Mouse (Mus musculus) heart, adult 2 months (tissue): ENCODE results near the gene Slc25a25. TPM values are rescaled to one million over a fixed set of nuclear protein-coding genes. Genes with fewer than 3 reads are reported as not detected.

Experiments
- DNase-seq, 2 experiments: peaks; one replicate each; pipeline ENCODE4 v3.0.0; 2021
- H3K27ac ChIP-seq: fragments of 200-600 bp; 2 replicates; pipeline ENCODE4 v1.8.1; 2022
- H3K27me3 ChIP-seq: fragments of 200-500 bp; 2 replicates; pipeline ENCODE4 v1.6.1; 2012; ENCODE audit warnings: mild to moderate bottlenecking, low read length, inconsistent platforms, mixed read lengths; ENCODE audit not compliant: control insufficient read depth, insufficient read depth
- H3K36me3 ChIP-seq: fragments of 200-500 bp; 2 replicates; pipeline ENCODE4 v1.6.1; 2012; ENCODE audit warnings: low read length, inconsistent platforms; ENCODE audit not compliant: control insufficient read depth, insufficient read depth
- H3K4me1 ChIP-seq: fragments of 200-500 bp; 2 replicates; pipeline ENCODE4 v1.6.1; 2011; ENCODE audit warnings: low read length; ENCODE audit not compliant: control insufficient read depth, insufficient read depth
- H3K4me3 ChIP-seq: fragments of 200-600 bp; 2 replicates; pipeline ENCODE4 v1.8.1; 2022
- H3K79me2 ChIP-seq: fragments of 200-500 bp; replicated peaks from 2 replicates; pipeline ENCODE4 v1.6.1; 2012; ENCODE audit warnings: mild to moderate bottlenecking, inconsistent platforms, low read length, moderate library complexity, mixed read lengths; ENCODE audit not compliant: control insufficient read depth, insufficient read depth
- H3K9ac ChIP-seq: fragments of 200-500 bp; 2 replicates; pipeline ENCODE4 v1.6.1; 2012; ENCODE audit warnings: low read depth, mild to moderate bottlenecking, control low read depth, inconsistent platforms, low read length, mixed read lengths
- CTCF ChIP-seq: fragments of 200-600 bp; IDR thresholded peaks from 2 replicates; pipeline ENCODE4 v1.8.1; 2022; ENCODE audit warnings: antibody characterized with exemption, mild to moderate bottlenecking, moderate library complexity
- EP300 ChIP-seq: fragments of 200-500 bp; IDR thresholded peaks from 2 replicates; pipeline ENCODE4 v1.6.1; 2011; ENCODE audit warnings: low read depth, low read length, control low read depth; ENCODE audit not compliant: insufficient read depth
- POLR2A ChIP-seq: fragments of 200-500 bp; IDR thresholded peaks from 2 replicates; pipeline ENCODE4 v1.6.1; 2011; ENCODE audit warnings: mild to moderate bottlenecking, low read depth, low read length, control low read depth; ENCODE audit not compliant: insufficient read depth
- WGBS: fragments of 180-500 bp; shearing (Covaris S2); methylation state at CpG from one replicate; pipeline ENCODE4 v1.1.7; 2018; 5-methylcytosine and 5-hydroxymethylcytosine counted together
- intact Hi-C: fragments of 180-260 bp; cut with DNase I; formaldehyde crosslinking; loops from one replicate; pipeline ENCODE4 v1.15.1; 2025
- polyA plus RNA-seq: library from polyadenylated mRNA; depleted of rRNA; stranded (reverse); fragments of >200 nt; gene quantifications from 2 replicates; pipeline ENCODE4 v1.2.3, GENCODE M21; 2012
- total RNA-seq, 2 experiments: library from RNA; stranded (reverse); gene quantifications; 2 replicates each; pipeline ENCODE4 v1.2.3; 2021

Slc25a25 gene
- total and polyA plus RNA-seq, 3 experiments: 5.7 to 10.1 (median 8.5) TPM

DNA sequence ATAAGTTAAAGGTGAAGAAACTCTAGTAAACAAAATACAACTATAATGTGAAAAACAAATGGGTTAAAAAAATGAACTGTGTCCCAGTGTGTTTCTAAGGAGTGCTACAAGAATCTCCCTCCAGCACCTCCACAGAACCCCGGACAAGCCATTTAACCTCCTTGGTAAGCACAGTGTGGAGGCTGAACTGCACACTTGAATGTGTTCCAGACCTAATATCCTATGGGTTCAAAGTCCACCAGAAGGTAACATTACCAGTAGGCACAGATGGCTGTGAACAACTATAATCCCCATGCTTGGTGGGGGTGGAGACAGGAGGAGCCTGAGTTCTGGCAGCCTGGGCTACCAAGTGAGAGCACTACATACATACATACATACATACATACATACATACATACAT lies 10.6 kb downstream of the Slc25a25 start:
- intact Hi-C loops: no loop called here
- H3K4me1 ChIP-seq: peaks cover 12% of the 10 kb centered on the region
- no peak overlapping the region for H3K9ac ChIP-seq
- WGBS: 69% methylated on average over 1 of the region's 1 CpGs
- no peak overlapping the region for H3K4me3 ChIP-seq
- no peaks in the 10 kb centered on the region; the same call in 1 of the 2 replicates for H3K79me2 ChIP-seq
- no peak for TF ChIP-seq POLR2A
- no peak for TF ChIP-seq CTCF
- TF ChIP-seq EP300: no peak
- peaks cover 6% of the 10 kb centered on the region for H3K36me3 ChIP-seq
- no peaks in the 10 kb centered on the region for H3K27me3 ChIP-seq
- DNase-seq: no peak
- H3K27ac ChIP-seq: peak overlapping the region; percentile 37; the same call in 1 of the 2 replicates

DNA sequence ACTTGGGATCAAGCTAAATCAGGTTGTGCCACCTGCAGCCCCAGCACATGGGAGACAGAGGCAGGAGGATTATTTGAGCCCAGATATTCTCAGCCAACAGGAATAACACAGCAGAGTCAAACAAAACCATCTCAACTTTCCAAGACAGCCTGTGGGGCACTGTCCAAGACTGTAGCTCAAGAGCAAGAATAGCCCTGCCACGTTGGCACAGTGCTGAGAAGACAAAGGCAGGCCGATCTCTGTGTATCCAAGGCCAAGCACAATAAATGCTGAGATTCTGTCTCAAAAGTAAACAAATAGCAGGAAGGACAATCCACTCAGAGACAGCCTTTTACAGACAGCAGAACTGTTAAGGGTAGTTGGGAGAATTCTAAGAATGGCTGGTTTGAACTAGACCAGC lies 11.1 kb downstream of the Slc25a25 start:
- no peaks in the 10 kb centered on the region for H3K27me3 ChIP-seq
- H3K27ac ChIP-seq: peak overlapping the region; percentile 37
- H3K9ac ChIP-seq: no peak overlapping the region
- no peak for DNase-seq
- intact Hi-C loops: no loop called here
- no peak overlapping the region for H3K4me3 ChIP-seq
- no peak for TF ChIP-seq POLR2A
- TF ChIP-seq EP300: no peak
- no peak for TF ChIP-seq CTCF
- no peaks in the 10 kb centered on the region; the same call in 1 of the 2 replicates for H3K79me2 ChIP-seq
- peaks cover 6% of the 10 kb centered on the region for H3K36me3 ChIP-seq
- 13% methylated on average over 2 of the region's 2 CpGs for WGBS
- peaks cover 12% of the 10 kb centered on the region for H3K4me1 ChIP-seq

DNA sequence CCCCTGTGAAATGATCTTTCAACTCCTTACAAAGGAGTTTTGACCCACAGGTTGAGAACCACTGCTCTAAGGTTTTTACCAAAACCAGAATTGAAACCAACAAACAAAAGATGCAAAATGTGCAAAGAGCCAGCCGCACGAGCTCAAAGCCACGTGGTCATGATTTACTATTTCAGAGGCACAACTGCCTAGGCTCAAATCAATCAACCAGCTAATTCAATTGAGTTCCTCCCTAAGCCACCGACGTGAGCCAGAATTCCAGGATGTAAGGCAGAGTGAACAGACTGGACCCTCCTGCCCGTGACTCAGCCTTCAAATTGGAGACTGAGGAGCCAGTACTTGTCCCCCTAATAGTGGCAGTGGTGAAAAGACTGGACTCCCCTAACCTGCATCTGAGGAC lies 12.1 kb downstream of the Slc25a25 start:
- Histone ChIP-seq H3K4me3 (no peak overlapping the region), H3K27ac (no peak overlapping the region), H3K27me3 (no peaks in the 10 kb centered on the region), H3K79me2 (no peaks in the 10 kb centered on the region; the same call in 1 of the 2 replicates), H3K9ac (no peak overlapping the region), H3K36me3 (peaks cover 6% of the 10 kb centered on the region), H3K4me1 (peaks cover 12% of the 10 kb centered on the region)
- no peak for DNase-seq
- intact Hi-C loops: no loop called here
- WGBS: 47% methylated on average over 6 of the region's 6 CpGs
- TF ChIP-seq POLR2A: no peak
- TF ChIP-seq CTCF: no peak
- no peak for TF ChIP-seq EP300

DNA sequence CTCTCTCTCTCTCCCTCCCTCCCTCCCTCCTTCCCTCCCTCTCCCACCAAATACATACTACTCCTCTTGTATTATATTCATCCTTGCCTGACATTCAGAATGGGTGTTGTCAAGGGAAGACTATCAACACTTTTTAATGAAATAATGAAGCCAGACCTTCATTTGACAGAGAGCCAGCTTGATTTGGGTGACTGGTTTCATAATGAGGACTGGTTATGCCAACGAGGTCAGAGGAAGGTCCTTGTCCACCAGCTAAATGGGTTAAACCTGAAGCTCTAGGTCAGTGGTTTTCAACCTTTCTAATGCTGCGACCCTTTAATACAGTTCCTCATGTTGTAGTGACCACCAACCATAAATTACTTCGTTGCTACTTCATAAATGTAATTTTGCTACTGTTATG lies 12.5 kb downstream of the Slc25a25 start:
- Histone ChIP-seq H3K27ac (no peak overlapping the region), H3K79me2 (no peaks in the 10 kb centered on the region; the same call in 1 of the 2 replicates), H3K4me1 (peaks cover 12% of the 10 kb centered on the region), H3K36me3 (peaks cover 6% of the 10 kb centered on the region), H3K9ac (no peak overlapping the region), H3K27me3 (no peaks in the 10 kb centered on the region), H3K4me3 (no peak overlapping the region)
- 84% methylated on average over 3 of the region's 3 CpGs for WGBS
- DNase-seq: no peak
- intact Hi-C loops: no loop called here
- TF ChIP-seq POLR2A (no peak), EP300 (no peak), CTCF (no peak)

DNA sequence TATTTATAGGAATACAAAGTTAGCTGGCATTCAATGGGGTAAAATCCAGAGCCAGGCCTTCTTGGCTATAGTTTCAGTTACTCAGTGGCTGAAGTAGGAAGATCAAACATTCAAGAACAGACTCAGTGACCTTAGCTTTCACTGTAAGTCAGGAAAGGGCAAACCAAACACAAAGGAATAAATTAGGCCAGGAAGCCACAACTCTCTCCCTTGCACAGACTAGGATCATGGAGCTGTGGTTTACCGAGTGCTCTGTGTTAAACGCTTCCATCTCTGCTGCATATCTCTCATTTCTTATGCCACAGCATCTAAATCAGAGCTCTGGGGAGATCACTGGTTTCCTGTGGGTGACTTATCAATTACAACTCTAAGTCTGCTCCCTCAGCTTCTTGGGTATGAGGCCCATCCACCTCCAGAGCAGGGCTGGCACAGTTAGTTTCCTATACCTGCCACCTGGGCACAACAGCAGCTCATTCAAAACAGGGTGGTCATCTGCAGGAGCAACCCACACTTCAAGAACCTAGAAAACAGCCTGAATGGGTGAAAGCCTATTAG lies 13.6 kb downstream of the Slc25a25 start:
- intact Hi-C loops: no loop called here
- 34% methylated on average over 2 of the region's 2 CpGs for WGBS
- peaks cover 2% of the 10 kb centered on the region; the same call in 1 of the 2 replicates for H3K79me2 ChIP-seq
- TF ChIP-seq CTCF (no peak), EP300 (no peak), POLR2A (no peak)
- peaks cover 6% of the 10 kb centered on the region for H3K36me3 ChIP-seq
- no peak overlapping the region for H3K4me3 ChIP-seq
- no peak overlapping the region for H3K9ac ChIP-seq
- H3K27me3 ChIP-seq: no peaks in the 10 kb centered on the region
- peak overlapping the region; percentile 47 for H3K27ac ChIP-seq
- H3K4me1 ChIP-seq: peaks cover 12% of the 10 kb centered on the region
- no peak for DNase-seq

DNA sequence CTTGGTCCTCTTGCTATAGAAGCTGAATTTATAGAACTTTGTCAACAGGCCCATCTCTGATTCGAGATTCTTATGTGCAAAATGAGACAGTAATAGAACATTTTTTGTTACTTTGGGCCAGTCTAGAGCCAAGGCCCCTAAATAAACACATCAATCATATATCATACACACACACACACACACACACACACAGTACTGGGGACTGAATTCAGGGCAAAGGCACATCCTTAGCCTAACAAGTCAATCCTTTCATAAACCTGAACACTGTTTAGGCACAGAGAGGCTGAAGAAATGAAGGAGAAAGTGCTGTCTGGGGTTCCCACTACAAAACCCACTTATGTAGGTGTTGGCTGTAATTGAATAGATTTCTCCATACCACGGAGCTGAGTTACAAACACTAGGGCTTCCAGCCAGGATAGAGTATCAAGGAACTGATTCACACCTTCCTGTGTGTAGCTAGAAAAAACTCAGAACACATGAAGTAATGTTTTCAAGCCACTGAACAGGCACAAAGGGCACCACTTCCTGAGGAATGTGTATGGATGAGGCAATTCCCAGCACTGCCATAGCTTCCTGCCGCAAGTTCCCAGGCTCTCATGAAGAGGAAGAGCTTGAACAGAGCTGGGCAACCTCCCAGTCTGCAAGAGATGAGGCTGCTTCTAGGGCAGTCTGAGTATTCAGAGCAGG lies 14.4 kb downstream of the Slc25a25 start:
- Histone ChIP-seq H3K27me3 (no peaks in the 10 kb centered on the region), H3K27ac (peak overlapping the region; percentile 47), H3K9ac (no peak overlapping the region), H3K4me1 (peaks cover 12% of the 10 kb centered on the region), H3K4me3 (no peak overlapping the region), H3K36me3 (peaks cover 6% of the 10 kb centered on the region), H3K79me2 (peaks cover 2% of the 10 kb centered on the region; the same call in 1 of the 2 replicates)
- intact Hi-C loops: no loop called here
- DNase-seq: peak in 1 of 2 experiments; percentile 34
- TF ChIP-seq POLR2A (no peak), CTCF (no peak), EP300 (0 out of 2 replicates have a peak, but pooled peaks have one; percentile 32)
- WGBS: 32% methylated on average over 3 of the region's 3 CpGs
